Mouse (Mus musculus): ENCODE measurements around the gene Tymp. TPM values are rescaled to one million over a fixed set of nuclear protein-coding genes. Genes with fewer than 3 reads are reported as not detected.

Tymp gene
- polyA plus RNA-seq, 1 experiment = 3.4 TPM

DNA sequence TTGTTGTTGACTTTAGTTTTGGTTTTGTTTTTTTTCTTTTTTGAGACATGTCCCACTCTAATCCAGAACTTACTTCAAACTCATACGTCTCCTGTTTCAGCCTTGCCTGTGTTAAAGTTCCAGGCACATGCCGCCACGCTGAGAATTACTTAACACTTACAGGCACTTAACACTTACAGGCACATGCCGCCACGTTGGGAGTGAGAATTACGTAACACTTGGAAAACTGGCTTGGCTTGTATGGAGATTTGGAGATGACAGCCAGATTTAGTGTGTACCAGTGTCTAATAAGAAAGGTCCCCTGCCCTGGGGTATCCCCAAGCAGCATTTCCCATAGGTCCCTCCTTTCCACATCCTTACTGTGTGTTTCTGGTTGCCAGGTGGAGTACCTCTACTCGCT, 13.8 kb downstream of the Tymp start:
- TF ChIP-seq MYOD1 (IDR thresholded peaks at IDR 0.05; ENCODE audit: control insufficient read depth, insufficient read length, low read depth) (no peak), MAX (IDR thresholded peaks at IDR 0.05) (no peak), USF1 (IDR thresholded peaks at IDR 0.05; ENCODE audit: low read depth) (no peak), CTCF (IDR thresholded peaks at IDR 0.05; ENCODE audit: control insufficient read depth, insufficient read depth, insufficient read length) (no peak), FOSL1 (IDR thresholded peaks at IDR 0.05; ENCODE audit: insufficient read depth, low read length, poor library complexity, severe bottlenecking) (no peak), CEBPB (IDR thresholded peaks at IDR 0.05; ENCODE audit: low read depth) (no peak), MYOG (IDR thresholded peaks at IDR 0.05; ENCODE audit: control insufficient read depth, extremely low read depth, insufficient read length) (no peak)
- H3K79me2 ChIP-seq (ENCODE audit: control insufficient read depth, insufficient read depth) = peaks cover 54% of the 10 kb centered on the region
- peaks cover 95% of the 10 kb centered on the region for H3K36me3 ChIP-seq (ENCODE audit: control insufficient read depth, insufficient read depth)

GRCm38 (mm10) chr15:89358784-89359183, 18.1 kb downstream of the Tymp start:
- TF ChIP-seq MYOD1 (IDR thresholded peaks at IDR 0.05; ENCODE audit: control insufficient read depth, insufficient read length, low read depth) (no peak), MAX (IDR thresholded peaks at IDR 0.05) (no peak), CEBPB (IDR thresholded peaks at IDR 0.05; ENCODE audit: low read depth) (no peak), FOSL1 (IDR thresholded peaks at IDR 0.05; ENCODE audit: insufficient read depth, low read length, poor library complexity, severe bottlenecking) (no peak), MYOG (IDR thresholded peaks at IDR 0.05; ENCODE audit: control insufficient read depth, extremely low read depth, insufficient read length) (no peak), USF1 (IDR thresholded peaks at IDR 0.05; ENCODE audit: low read depth) (no peak), CTCF (IDR thresholded peaks at IDR 0.05; ENCODE audit: control insufficient read depth, insufficient read depth, insufficient read length) (no peak)
- H3K36me3 ChIP-seq (ENCODE audit: control insufficient read depth, insufficient read depth) = peaks cover 60% of the 10 kb centered on the region

More for the DNA sequence above, 13.8 kb downstream of the Tymp start:
- H3ac ChIP-seq (ENCODE audit: control insufficient read depth, insufficient read length, low read depth) = no peak overlapping the region
- no peaks in the 10 kb centered on the region for H3K27me3 ChIP-seq (ENCODE audit: control insufficient read depth, insufficient read depth, insufficient read length)
- H3K4me3 ChIP-seq (ENCODE audit: insufficient read depth, poor library complexity, severe bottlenecking) = no peak overlapping the region
- peaks cover 37% of the 10 kb centered on the region for H3K79me3 ChIP-seq (ENCODE audit: low read depth)

GRCm38 (mm10) chr15:89356372-89356771, 20.5 kb downstream of the Tymp start:
- Histone ChIP-seq H3K36me3 (ENCODE audit: control insufficient read depth, insufficient read depth) (peaks cover 61% of the 10 kb centered on the region), H3K4me3 (ENCODE audit: insufficient read depth, poor library complexity, severe bottlenecking) (peak overlapping the region; percentile 94), H3K27me3 (ENCODE audit: control insufficient read depth, insufficient read depth, insufficient read length) (no peaks in the 10 kb centered on the region), H3K79me3 (ENCODE audit: low read depth) (peaks cover 65% of the 10 kb centered on the region), H3K79me2 (ENCODE audit: control insufficient read depth, insufficient read depth) (peaks cover 89% of the 10 kb centered on the region), H3ac (ENCODE audit: control insufficient read depth, insufficient read length, low read depth) (peak overlapping the region; percentile 81)
- TF ChIP-seq CTCF (IDR thresholded peaks at IDR 0.05; ENCODE audit: control insufficient read depth, insufficient read depth, insufficient read length) = no peak
- TF ChIP-seq MAX (IDR thresholded peaks at IDR 0.05) = peak; percentile 61

More at GRCm38 (mm10) chr15:89358784-89359183, 18.1 kb downstream of the Tymp start:
- Histone ChIP-seq H3K79me2 (ENCODE audit: control insufficient read depth, insufficient read depth) (peaks cover 96% of the 10 kb centered on the region), H3ac (ENCODE audit: control insufficient read depth, insufficient read length, low read depth) (no peak overlapping the region), H3K4me3 (ENCODE audit: insufficient read depth, poor library complexity, severe bottlenecking) (no peak overlapping the region), H3K79me3 (ENCODE audit: low read depth) (peaks cover 67% of the 10 kb centered on the region), H3K27me3 (ENCODE audit: control insufficient read depth, insufficient read depth, insufficient read length) (no peaks in the 10 kb centered on the region)

GRCm38 (mm10) chr15:89355241-89356187, 21.3 kb downstream of the Tymp start, which contains the start of the genes Lmf2 and Ncaph2:
Lmf2 (minus strand) TSS chr15:89355659.
Ncaph2 (plus strand) TSS chr15:89355719.
- Histone ChIP-seq H3ac (ENCODE audit: control insufficient read depth, insufficient read length, low read depth) (peak within 1 kb of the TSS; percentile 87), H3K79me3 (ENCODE audit: low read depth) (peaks cover 58% of the 10 kb centered on the region), H3K4me3 (ENCODE audit: insufficient read depth, poor library complexity, severe bottlenecking) (peak within 1 kb of the TSS; percentile 94), H3K36me3 (ENCODE audit: control insufficient read depth, insufficient read depth) (peaks cover 61% of the 10 kb centered on the region), H3K79me2 (ENCODE audit: control insufficient read depth, insufficient read depth) (peaks cover 80% of the 10 kb centered on the region), H3K27me3 (ENCODE audit: control insufficient read depth, insufficient read depth, insufficient read length) (no peaks in the 10 kb centered on the region)
- no peak for TF ChIP-seq MAX (IDR thresholded peaks at IDR 0.05)
- TF ChIP-seq CTCF (IDR thresholded peaks at IDR 0.05; ENCODE audit: control insufficient read depth, insufficient read depth, insufficient read length) = no peak
- no peak for TF ChIP-seq USF1 (IDR thresholded peaks at IDR 0.05; ENCODE audit: low read depth)
- no peak for TF ChIP-seq FOSL1 (IDR thresholded peaks at IDR 0.05; ENCODE audit: insufficient read depth, low read length, poor library complexity, severe bottlenecking)
- no peak for TF ChIP-seq MYOG (IDR thresholded peaks at IDR 0.05; ENCODE audit: control insufficient read depth, extremely low read depth, insufficient read length)
- TF ChIP-seq CEBPB (IDR thresholded peaks at IDR 0.05; ENCODE audit: low read depth) = no peak
- TF ChIP-seq MYOD1 (IDR thresholded peaks at IDR 0.05; ENCODE audit: control insufficient read depth, insufficient read length, low read depth) = no peak

- no peaks in the 10 kb centered on the region for H3K27me3 ChIP-seq (ENCODE audit: control insufficient read depth, insufficient read depth, insufficient read length)
- TF ChIP-seq FOSL1 (IDR thresholded peaks at IDR 0.05; ENCODE audit: insufficient read depth, low read length, poor library complexity, severe bottlenecking) = no peak
- TF ChIP-seq MYOG (IDR thresholded peaks at IDR 0.05; ENCODE audit: control insufficient read depth, extremely low read depth, insufficient read length) = no peak
- no peak for TF ChIP-seq CTCF (IDR thresholded peaks at IDR 0.05; ENCODE audit: control insufficient read depth, insufficient read depth, insufficient read length)
Measured at GRCm38 (mm10) chr15:89354455-89354854, 22.4 kb downstream of the Tymp start.

More at GRCm38 (mm10) chr15:89354455-89354854, 22.4 kb downstream of the Tymp start:
- H3ac ChIP-seq (ENCODE audit: control insufficient read depth, insufficient read length, low read depth) = peak overlapping the region; percentile 87
- H3K79me3 ChIP-seq (ENCODE audit: low read depth) = peaks cover 47% of the 10 kb centered on the region
- peak overlapping the region; percentile 94 for H3K4me3 ChIP-seq (ENCODE audit: insufficient read depth, poor library complexity, severe bottlenecking)
- H3K36me3 ChIP-seq (ENCODE audit: control insufficient read depth, insufficient read depth) = peaks cover 61% of the 10 kb centered on the region
- peaks cover 70% of the 10 kb centered on the region for H3K79me2 ChIP-seq (ENCODE audit: control insufficient read depth, insufficient read depth)

Data from C2C12 (cell line).